Mouse (Mus musculus) kidney, adult 2 months (tissue): ENCODE measurements around the gene Lrrc36. TPM values are rescaled to one million over a fixed set of nuclear protein-coding genes. Genes with fewer than 3 reads are reported as not detected.

Source experiments
- DNase-seq: peaks from one replicate; pipeline ENCODE4 v3.0.0; 2021
- H3K27ac ChIP-seq: fragments of 200-500 bp; 2 replicates; pipeline ENCODE4 v1.5.1; 2012; ENCODE audit warnings: low read depth, low read length, control low read depth, inconsistent platforms; ENCODE audit not compliant: insufficient read depth
- H3K27me3 ChIP-seq: fragments of 200-500 bp; replicated peaks from 2 replicates; pipeline ENCODE4 v1.6.1; 2012; ENCODE audit warnings: mild to moderate bottlenecking, moderate library complexity, low read length, inconsistent platforms; ENCODE audit not compliant: control insufficient read depth, insufficient read depth
- H3K36me3 ChIP-seq: fragments of 200-500 bp; 2 replicates; pipeline ENCODE4 v1.6.1; 2012; ENCODE audit warnings: mild to moderate bottlenecking, moderate library complexity, low read length, inconsistent platforms; ENCODE audit not compliant: control insufficient read depth, insufficient read depth
- H3K4me1 ChIP-seq: fragments of 200-500 bp; 2 replicates; pipeline ENCODE4 v1.6.1; 2011; ENCODE audit warnings: low read length; ENCODE audit not compliant: control insufficient read depth, insufficient read depth
- H3K4me3 ChIP-seq: fragments of 200-500 bp; 2 replicates; pipeline ENCODE4 v1.5.1; 2011; ENCODE audit warnings: mild to moderate bottlenecking, low read depth, low read length, control low read depth; ENCODE audit not compliant: insufficient read depth
- CTCF ChIP-seq: fragments of 200-500 bp; conservative IDR thresholded peaks from 2 replicates; pipeline ENCODE4 v1.5.1; 2011; ENCODE audit warnings: low read depth, mild to moderate bottlenecking, control low read depth, low read length, moderate library complexity, mixed read lengths; ENCODE audit not compliant: insufficient read depth, insufficient read length
- POLR2A ChIP-seq: fragments of 200-500 bp; IDR thresholded peaks from one replicate; pipeline ENCODE4 v1.6.1; 2011; ENCODE audit warnings: low read depth, low read length, control low read depth
- WGBS: fragments of 180-500 bp; shearing (Covaris S2); methylation state at CpG from one replicate; pipeline ENCODE4 v1.1.7; 2018; 5-methylcytosine and 5-hydroxymethylcytosine counted together
- polyA plus RNA-seq: library from polyadenylated mRNA; depleted of rRNA; stranded (reverse); fragments of >200 nt; gene quantifications from 2 replicates; pipeline ENCODE4 v1.2.3, GENCODE M21; 2012

Lrrc36 gene
- polyA plus RNA-seq, 1 experiment = 0.45 TPM

- 88% methylated on average over 5 of the region's 5 CpGs for WGBS
- no peaks in the 10 kb centered on the region for H3K27me3 ChIP-seq
- H3K4me3 ChIP-seq = no peak overlapping the region
- TF ChIP-seq CTCF (no peak), POLR2A (no peak)
- DNase-seq = no peak
- H3K4me1 ChIP-seq = no peaks in the 10 kb centered on the region
- no peaks in the 10 kb centered on the region for H3K36me3 ChIP-seq
- H3K27ac ChIP-seq = no peak overlapping the region
Observed at GRCm38 (mm10) chr8:105448596-105448995, 35.2 kb downstream of the Lrrc36 start.

- H3K27ac ChIP-seq = no peak overlapping the region
- no peak for DNase-seq
- no peak overlapping the region for H3K4me3 ChIP-seq
- no peaks in the 10 kb centered on the region for H3K27me3 ChIP-seq
- TF ChIP-seq POLR2A (no peak), CTCF (no peak)
- WGBS = 79% methylated on average over 1 of the region's 1 CpGs
- no peaks in the 10 kb centered on the region for H3K36me3 ChIP-seq
- no peaks in the 10 kb centered on the region for H3K4me1 ChIP-seq
Observed at GRCm38 (mm10) chr8:105450977-105451376, 37.6 kb downstream of the Lrrc36 start.

- H3K36me3 ChIP-seq = no peaks in the 10 kb centered on the region
- H3K4me1 ChIP-seq = no peaks in the 10 kb centered on the region
- WGBS = 66% methylated on average over 15 of the region's 15 CpGs
- TF ChIP-seq POLR2A (no peak), CTCF (no peak)
- H3K27me3 ChIP-seq = no peaks in the 10 kb centered on the region
- no peak overlapping the region for H3K27ac ChIP-seq
- no peak overlapping the region for H3K4me3 ChIP-seq
- DNase-seq = no peak
Observed at GRCm38 (mm10) chr8:105451903-105452603, 38.7 kb downstream of the Lrrc36 start.

- H3K27me3 ChIP-seq = no peaks in the 10 kb centered on the region
- 53% methylated on average over 5 of the region's 5 CpGs for WGBS
- H3K4me1 ChIP-seq = no peaks in the 10 kb centered on the region
- no peaks in the 10 kb centered on the region for H3K36me3 ChIP-seq
- DNase-seq = no peak
- TF ChIP-seq POLR2A (no peak), CTCF (no peak)
- no peak overlapping the region for H3K4me3 ChIP-seq
- H3K27ac ChIP-seq = no peak overlapping the region
Observed at GRCm38 (mm10) chr8:105453296-105453695, 39.9 kb downstream of the Lrrc36 start.

- no peak for DNase-seq
- TF ChIP-seq POLR2A (no peak), CTCF (no peak)
- no peaks in the 10 kb centered on the region for H3K36me3 ChIP-seq
Observed at GRCm38 (mm10) chr8:105454088-105454487, 40.7 kb downstream of the Lrrc36 start.

GRCm38 (mm10) chr8:105455218-105455617 lies 41.8 kb downstream of the Lrrc36 start:
- Histone ChIP-seq H3K4me1 (no peaks in the 10 kb centered on the region), H3K27ac (no peak overlapping the region), H3K27me3 (no peaks in the 10 kb centered on the region), H3K36me3 (no peaks in the 10 kb centered on the region), H3K4me3 (no peak overlapping the region)
- no peak for DNase-seq
- TF ChIP-seq CTCF (no peak), POLR2A (no peak)
- WGBS = 62% methylated on average over 10 of the region's 10 CpGs

More at GRCm38 (mm10) chr8:105454088-105454487, 40.7 kb downstream of the Lrrc36 start:
- Histone ChIP-seq H3K4me3 (no peak overlapping the region), H3K27me3 (no peaks in the 10 kb centered on the region), H3K4me1 (no peaks in the 10 kb centered on the region), H3K27ac (no peak overlapping the region)
- WGBS = 57% methylated on average over 5 of the region's 5 CpGs

- H3K27ac ChIP-seq = no peak overlapping the region
- H3K27me3 ChIP-seq = no peaks in the 10 kb centered on the region
- H3K4me3 ChIP-seq = no peak overlapping the region
- DNase-seq = no peak
- H3K4me1 ChIP-seq = no peaks in the 10 kb centered on the region
- TF ChIP-seq CTCF = no peak
- TF ChIP-seq POLR2A = no peak
- no peaks in the 10 kb centered on the region for H3K36me3 ChIP-seq
- 52% methylated on average over 13 of the region's 13 CpGs for WGBS
Observed at GRCm38 (mm10) chr8:105461085-105461803, 47.9 kb downstream of the Lrrc36 start.
